Mouse (Mus musculus): ENCODE results near the gene Eps15.

GRCm38 (mm10) chr4:109257639-109258038 is 22.4 kb upstream of the Eps15 start:
- no peak for TF ChIP-seq CTCF (IDR thresholded peaks at IDR 0.05; ENCODE audit: borderline replicate concordance, control insufficient read depth, extremely low read depth, insufficient read depth, low read length, poor library complexity)
- TF ChIP-seq POLR2A (IDR thresholded peaks at IDR 0.05; ENCODE audit: control insufficient read depth, extremely low read depth, insufficient read depth, low read length, poor library complexity) = no peak
